Mouse (Mus musculus): ENCODE data around the gene Gm10382. TPM values are rescaled to one million over a fixed set of nuclear protein-coding genes. Genes with fewer than 3 reads are reported as not detected.

Gm10382 gene
- polyA plus RNA-seq, 1 experiment from 2014 or later = 0.18 TPM

DNA sequence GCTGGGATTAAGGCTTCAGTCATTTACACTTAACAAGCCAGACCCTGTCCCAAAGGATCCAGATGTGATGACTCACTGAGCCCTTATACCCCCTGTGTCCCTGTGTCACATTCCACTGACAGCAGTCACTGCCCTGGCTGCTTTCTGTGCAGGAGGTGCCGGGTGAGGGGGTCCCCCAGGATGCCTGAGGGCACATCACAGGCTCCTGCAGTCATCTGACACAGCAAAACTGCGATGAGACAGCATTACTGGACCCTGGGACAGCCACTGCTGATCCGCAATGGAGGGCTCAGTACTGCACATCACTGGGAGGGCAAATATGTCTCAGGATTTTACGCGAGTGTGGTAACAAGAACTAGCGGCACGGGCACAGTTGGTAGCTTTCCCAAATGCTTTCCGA is 38.1 kb upstream of the Gm10382 start:
- H3K27ac ChIP-seq (ENCODE audit: low read depth, low read length) = no peak overlapping the region
- no peaks in the 10 kb centered on the region for H3K9me3 ChIP-seq (ENCODE audit: control insufficient read depth, low read length)
- ATAC-seq (replicated peaks; ENCODE audit: low FRiP score) (no peak), DNase-seq (ENCODE audit: low spot score) (no peak)
- H3K36me3 ChIP-seq (ENCODE audit: control insufficient read depth, insufficient read depth, low read length) = no peaks in the 10 kb centered on the region
- no peak overlapping the region for H3K4me2 ChIP-seq
- H3K4me3 ChIP-seq (ENCODE audit: low read depth, low read length) = no peak overlapping the region
- no peak overlapping the region for H3K9ac ChIP-seq (ENCODE audit: low read depth, low read length)
- H3K4me1 ChIP-seq (replicated peaks; ENCODE audit: control insufficient read depth, insufficient read depth, low read length) = peaks cover 5% of the 10 kb centered on the region; the same call in 1 of the 2 replicates
- H3K27me3 ChIP-seq (replicated peaks; ENCODE audit: control insufficient read depth, insufficient read depth, low read length) = no peaks in the 10 kb centered on the region
- 79% methylated on average over 8 of the region's 8 CpGs for WGBS

DNA sequence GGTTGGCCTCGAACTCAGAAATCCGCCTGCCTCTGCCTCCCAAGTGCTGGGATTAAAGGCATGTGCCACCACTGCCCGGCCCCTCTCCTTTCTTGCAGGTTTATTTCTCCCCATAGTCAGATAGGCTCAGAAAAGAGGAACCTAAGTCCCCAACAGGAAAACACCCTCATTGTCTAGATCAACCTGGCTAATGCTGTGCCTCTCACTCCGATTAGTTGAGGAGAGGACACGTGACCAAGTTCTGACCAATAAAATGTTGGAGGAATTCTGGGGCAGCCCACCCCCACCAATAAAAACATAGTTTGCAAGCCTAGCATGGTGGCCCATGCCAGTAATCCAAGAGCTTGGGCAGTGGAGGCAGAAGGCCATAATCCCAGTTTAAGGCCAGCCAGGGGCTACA is 37.2 kb upstream of the Gm10382 start:
- H3K27ac ChIP-seq (ENCODE audit: low read depth, low read length) = no peak overlapping the region
- ATAC-seq (replicated peaks; ENCODE audit: low FRiP score) (no peak), DNase-seq (ENCODE audit: low spot score) (no peak)
- no peaks in the 10 kb centered on the region for H3K36me3 ChIP-seq (ENCODE audit: control insufficient read depth, insufficient read depth, low read length)
- no peak overlapping the region for H3K9ac ChIP-seq (ENCODE audit: low read depth, low read length)
- H3K4me3 ChIP-seq (ENCODE audit: low read depth, low read length) = no peak overlapping the region
- no peaks in the 10 kb centered on the region for H3K27me3 ChIP-seq (replicated peaks; ENCODE audit: control insufficient read depth, insufficient read depth, low read length)
- WGBS = 50% methylated on average over 5 of the region's 5 CpGs
- no peaks in the 10 kb centered on the region for H3K9me3 ChIP-seq (ENCODE audit: control insufficient read depth, low read length)
- H3K4me2 ChIP-seq = no peak overlapping the region
- H3K4me1 ChIP-seq (replicated peaks; ENCODE audit: control insufficient read depth, insufficient read depth, low read length) = peaks cover 5% of the 10 kb centered on the region; the same call in 1 of the 2 replicates

DNA sequence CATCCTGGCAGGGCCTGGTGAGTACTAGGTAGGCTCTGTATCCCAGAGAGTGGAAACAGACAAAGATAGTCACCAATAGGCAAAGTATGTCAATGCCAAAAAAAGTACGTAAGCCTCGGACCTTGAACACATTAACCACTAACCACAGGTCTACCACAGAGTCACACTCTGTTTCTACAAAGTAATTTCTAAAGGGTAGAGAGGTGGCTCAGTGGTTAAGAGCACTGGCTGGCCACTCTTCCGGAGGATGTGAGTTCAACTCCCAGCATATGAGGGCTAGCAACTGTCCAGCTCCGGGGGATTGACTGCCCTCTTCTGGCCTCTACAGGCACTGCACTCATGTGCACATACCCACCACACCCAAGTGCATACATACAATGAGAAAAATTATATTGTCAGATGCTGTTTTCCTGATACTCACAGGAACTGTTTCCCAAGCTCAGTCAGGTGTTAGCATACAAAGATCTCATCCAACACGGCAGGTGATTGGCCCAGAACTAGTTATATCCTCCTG is 36.3 kb upstream of the Gm10382 start:
- H3K4me1 ChIP-seq (replicated peaks; ENCODE audit: control insufficient read depth, insufficient read depth, low read length) = peaks cover 6% of the 10 kb centered on the region
- H3K27ac ChIP-seq (ENCODE audit: low read depth, low read length) = no peak overlapping the region
- no peak overlapping the region for H3K4me2 ChIP-seq
- DNase-seq (ENCODE audit: low spot score) = no peak
- H3K4me3 ChIP-seq (ENCODE audit: low read depth, low read length) = no peak overlapping the region
- H3K27me3 ChIP-seq (replicated peaks; ENCODE audit: control insufficient read depth, insufficient read depth, low read length) = no peaks in the 10 kb centered on the region
- H3K36me3 ChIP-seq (ENCODE audit: control insufficient read depth, insufficient read depth, low read length) = no peaks in the 10 kb centered on the region
- H3K9me3 ChIP-seq (ENCODE audit: control insufficient read depth, low read length) = no peaks in the 10 kb centered on the region
- no peak overlapping the region for H3K9ac ChIP-seq (ENCODE audit: low read depth, low read length)
- ATAC-seq (replicated peaks; ENCODE audit: low FRiP score) = no peak
- 85% methylated on average over 5 of the region's 5 CpGs for WGBS

DNA sequence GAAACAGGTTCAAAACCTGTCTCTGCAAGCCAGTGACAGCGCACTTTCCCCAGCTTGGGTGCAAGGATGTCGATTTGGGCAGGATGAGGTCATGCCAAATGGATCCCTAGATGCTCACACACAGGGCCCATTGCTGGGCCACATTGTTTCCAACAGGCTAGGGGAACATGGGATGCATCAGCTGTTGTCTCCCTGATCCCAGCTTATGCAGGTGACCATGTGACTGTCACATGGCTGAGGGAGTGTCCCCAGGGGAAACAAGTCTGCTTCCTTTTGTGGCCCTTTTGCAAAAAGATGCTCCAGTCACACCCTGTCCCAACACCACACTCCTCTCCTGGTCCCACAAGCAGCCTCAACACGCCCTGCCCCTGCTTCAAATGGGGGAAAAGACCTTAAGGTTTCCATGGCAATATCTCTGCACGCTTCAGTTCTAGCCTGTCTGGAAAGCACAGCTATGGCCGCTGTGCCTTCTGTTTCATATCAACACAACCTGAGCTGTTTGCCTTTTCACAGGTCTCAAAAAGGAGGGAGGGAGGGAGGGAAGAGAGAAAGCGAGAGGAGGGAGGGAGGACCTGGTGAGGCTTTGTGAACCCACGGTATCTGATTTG is 34.1 kb upstream of the Gm10382 start:
- H3K4me1 ChIP-seq (replicated peaks; ENCODE audit: control insufficient read depth, insufficient read depth, low read length) = peaks cover 6% of the 10 kb centered on the region; the same call in 1 of the 2 replicates
- H3K9me3 ChIP-seq (ENCODE audit: control insufficient read depth, low read length) = no peaks in the 10 kb centered on the region
- 58% methylated on average over 7 of the region's 7 CpGs for WGBS
- no peak overlapping the region for H3K27ac ChIP-seq (ENCODE audit: low read depth, low read length)
- H3K4me2 ChIP-seq = no peak overlapping the region
- ATAC-seq (replicated peaks; ENCODE audit: low FRiP score) (no peak), DNase-seq (ENCODE audit: low spot score) (no peak)
- no peak overlapping the region for H3K4me3 ChIP-seq (ENCODE audit: low read depth, low read length)
- no peaks in the 10 kb centered on the region for H3K36me3 ChIP-seq (ENCODE audit: control insufficient read depth, insufficient read depth, low read length)
- no peak overlapping the region for H3K9ac ChIP-seq (ENCODE audit: low read depth, low read length)
- H3K27me3 ChIP-seq (replicated peaks; ENCODE audit: control insufficient read depth, insufficient read depth, low read length) = no peaks in the 10 kb centered on the region

DNA sequence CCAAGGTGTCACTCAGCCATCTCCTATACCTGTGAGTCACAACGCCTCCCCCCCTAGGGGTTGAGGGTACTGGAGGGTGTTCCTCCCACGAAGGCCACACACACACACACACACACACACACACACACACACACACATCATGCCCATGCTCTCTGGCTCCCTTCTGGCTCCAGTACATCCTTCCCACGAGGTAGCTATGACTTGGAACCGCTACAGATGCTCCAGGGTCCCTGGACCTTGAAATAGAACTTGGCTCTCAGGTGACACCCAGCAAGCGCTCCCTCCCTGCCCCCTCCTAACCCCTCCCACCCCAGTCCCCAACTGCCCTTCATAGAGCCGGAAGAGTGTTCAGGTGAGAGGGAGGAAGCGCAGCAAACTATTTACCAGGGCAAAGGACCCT is 33.5 kb upstream of the Gm10382 start:
- no peak for ATAC-seq (replicated peaks; ENCODE audit: low FRiP score)

DNA sequence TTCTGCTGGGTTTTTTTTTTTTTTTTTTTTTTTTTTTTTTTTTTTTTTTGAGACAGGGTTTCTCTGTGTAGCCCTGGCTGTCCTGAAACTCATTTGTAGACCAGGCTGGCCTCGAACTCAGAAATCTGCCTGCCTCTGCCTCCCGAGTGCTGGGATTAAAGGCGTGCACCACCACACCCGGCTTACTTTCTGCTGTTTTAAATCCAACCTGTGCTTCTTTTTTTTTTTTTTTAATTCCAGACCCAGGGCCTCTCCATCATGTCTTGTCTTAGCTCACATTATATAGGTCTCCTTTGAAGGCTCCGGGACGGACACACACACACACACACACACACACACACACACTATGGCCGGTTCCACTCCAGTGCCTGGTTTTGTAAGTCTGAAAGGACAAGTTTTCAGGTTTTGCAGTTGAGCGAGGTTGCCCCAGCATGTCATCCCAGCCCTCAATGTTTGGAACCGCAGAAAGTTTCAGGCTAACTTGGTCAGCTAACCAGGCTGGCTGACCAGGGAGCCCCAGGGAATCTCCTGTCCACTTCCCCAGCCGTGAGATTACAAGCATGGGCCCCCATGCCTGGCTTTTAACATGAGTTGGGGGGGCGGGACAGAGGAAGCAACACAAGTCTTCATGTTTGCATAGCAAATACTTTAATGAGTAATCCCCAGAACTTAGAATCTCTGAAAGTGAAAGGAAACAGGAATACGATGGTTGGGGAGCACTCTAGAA is 31.4 kb upstream of the Gm10382 start:
- 0 out of 2 replicates have a peak overlapping the region, but pooled peaks have one; percentile 22 for H3K9ac ChIP-seq (ENCODE audit: low read depth, low read length)
- H3K4me3 ChIP-seq (ENCODE audit: low read depth, low read length) = 0 out of 2 replicates have a peak overlapping the region, but pooled peaks have one; percentile 11
- WGBS = 67% methylated on average over 12 of the region's 12 CpGs
- no peaks in the 10 kb centered on the region for H3K27me3 ChIP-seq (replicated peaks; ENCODE audit: control insufficient read depth, insufficient read depth, low read length)
- H3K4me1 ChIP-seq (replicated peaks; ENCODE audit: control insufficient read depth, insufficient read depth, low read length) = peaks cover 6% of the 10 kb centered on the region; the same call in 1 of the 2 replicates
- ATAC-seq (replicated peaks; ENCODE audit: low FRiP score) = no peak
- no peaks in the 10 kb centered on the region for H3K9me3 ChIP-seq (ENCODE audit: control insufficient read depth, low read length)
- peak overlapping the region; percentile 41 for H3K4me2 ChIP-seq
- H3K36me3 ChIP-seq (ENCODE audit: control insufficient read depth, insufficient read depth, low read length) = no peaks in the 10 kb centered on the region
- DNase-seq (ENCODE audit: low spot score) = no peak
- peak overlapping the region; percentile 25 for H3K27ac ChIP-seq (ENCODE audit: low read depth, low read length)

More for the DNA sequence above, 33.5 kb upstream of the Gm10382 start:
- 34% methylated on average over 7 of the region's 7 CpGs for WGBS
- Histone ChIP-seq H3K4me2 (no peak overlapping the region), H3K9me3 (ENCODE audit: control insufficient read depth, low read length) (no peaks in the 10 kb centered on the region), H3K4me3 (ENCODE audit: low read depth, low read length) (no peak overlapping the region), H3K27ac (ENCODE audit: low read depth, low read length) (no peak overlapping the region), H3K36me3 (ENCODE audit: control insufficient read depth, insufficient read depth, low read length) (no peaks in the 10 kb centered on the region), H3K4me1 (replicated peaks; ENCODE audit: control insufficient read depth, insufficient read depth, low read length) (peaks cover 6% of the 10 kb centered on the region; the same call in 1 of the 2 replicates), H3K27me3 (replicated peaks; ENCODE audit: control insufficient read depth, insufficient read depth, low read length) (no peaks in the 10 kb centered on the region), H3K9ac (ENCODE audit: low read depth, low read length) (no peak overlapping the region)
- no peak for DNase-seq (ENCODE audit: low spot score)

DNA sequence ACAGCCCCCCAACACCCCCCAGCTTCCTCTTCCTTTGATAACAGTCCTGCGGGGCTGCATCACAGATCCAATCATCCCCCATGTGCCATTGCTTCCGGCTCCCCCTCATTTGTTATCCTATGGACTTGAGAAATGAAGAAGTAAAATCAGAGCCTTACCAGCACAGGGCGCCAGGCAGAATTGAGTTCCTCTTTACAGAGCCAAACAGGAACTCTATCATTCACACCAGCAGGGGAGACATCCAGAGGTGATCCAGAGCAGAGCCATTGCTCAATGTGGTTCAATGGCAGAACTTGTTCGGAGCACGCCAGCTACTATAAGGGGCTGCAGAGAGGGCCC is 30.9 kb upstream of the Gm10382 start:
- Histone ChIP-seq H3K4me3 (ENCODE audit: low read depth, low read length) (0 out of 2 replicates have a peak overlapping the region, but pooled peaks have one; percentile 11), H3K9ac (ENCODE audit: low read depth, low read length) (0 out of 2 replicates have a peak overlapping the region, but pooled peaks have one; percentile 22), H3K27me3 (replicated peaks; ENCODE audit: control insufficient read depth, insufficient read depth, low read length) (no peaks in the 10 kb centered on the region), H3K9me3 (ENCODE audit: control insufficient read depth, low read length) (no peaks in the 10 kb centered on the region), H3K27ac (ENCODE audit: low read depth, low read length) (peak overlapping the region; percentile 25; the same call in 1 of the 2 replicates), H3K36me3 (ENCODE audit: control insufficient read depth, insufficient read depth, low read length) (no peaks in the 10 kb centered on the region), H3K4me2 (peak overlapping the region; percentile 41), H3K4me1 (replicated peaks; ENCODE audit: control insufficient read depth, insufficient read depth, low read length) (peaks cover 6% of the 10 kb centered on the region; the same call in 1 of the 2 replicates)
- DNase-seq (ENCODE audit: low spot score) = no peak
- WGBS = 38% methylated on average over 5 of the region's 5 CpGs
- no peak for ATAC-seq (replicated peaks; ENCODE audit: low FRiP score)

DNA sequence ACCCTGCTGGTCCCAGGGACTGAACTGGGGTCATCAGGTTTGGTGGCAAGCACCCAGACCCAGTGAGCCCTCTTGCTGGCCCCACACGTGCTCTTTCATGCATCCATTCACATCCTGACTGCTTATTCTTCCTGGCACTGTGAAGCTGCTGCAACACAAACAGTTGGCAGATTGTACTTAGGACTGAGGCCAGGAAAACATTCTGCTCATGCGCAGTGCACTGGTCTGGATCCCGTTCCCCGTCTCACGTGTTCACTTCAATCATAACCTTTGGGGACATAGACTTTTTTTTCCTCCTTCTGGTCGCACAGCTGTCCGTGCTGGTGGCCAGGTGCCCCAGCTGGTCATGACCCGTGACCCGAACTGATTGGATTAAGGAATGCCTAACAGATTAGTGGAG is 28.6 kb upstream of the Gm10382 start:
- ATAC-seq (replicated peaks; ENCODE audit: low FRiP score) (no peak), DNase-seq (ENCODE audit: low spot score) (no peak)
- Histone ChIP-seq H3K4me3 (ENCODE audit: low read depth, low read length) (no peak overlapping the region), H3K9me3 (ENCODE audit: control insufficient read depth, low read length) (no peaks in the 10 kb centered on the region), H3K4me2 (no peak overlapping the region), H3K27me3 (replicated peaks; ENCODE audit: control insufficient read depth, insufficient read depth, low read length) (no peaks in the 10 kb centered on the region), H3K36me3 (ENCODE audit: control insufficient read depth, insufficient read depth, low read length) (no peaks in the 10 kb centered on the region), H3K4me1 (replicated peaks; ENCODE audit: control insufficient read depth, insufficient read depth, low read length) (peaks cover 6% of the 10 kb centered on the region; the same call in 1 of the 2 replicates), H3K27ac (ENCODE audit: low read depth, low read length) (no peak overlapping the region), H3K9ac (ENCODE audit: low read depth, low read length) (no peak overlapping the region)
- WGBS = 85% methylated on average over 9 of the region's 9 CpGs

Data from liver, embryonic 11.5 days (tissue).